Mouse (Mus musculus): ENCODE data around the gene Ppp1r14c.

DNA sequence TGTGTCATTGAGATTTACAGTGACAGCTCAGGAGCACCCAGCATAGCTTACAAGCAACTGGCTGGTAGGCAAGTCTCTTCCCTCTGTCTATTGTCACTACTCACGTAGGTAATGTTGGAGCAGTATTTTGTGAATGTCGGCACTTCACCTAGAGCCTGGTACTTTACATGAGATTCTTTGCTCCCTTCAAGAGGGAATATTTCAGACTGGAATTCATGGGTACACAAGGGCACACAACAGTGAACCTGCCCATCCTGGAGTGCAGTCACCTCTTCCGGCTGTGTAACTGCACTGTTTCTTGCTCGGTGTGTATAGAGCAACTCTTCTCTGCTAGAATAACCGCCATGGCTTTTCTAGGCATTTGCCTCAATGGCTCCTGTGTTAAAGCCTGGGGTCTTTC lies 82.8 kb downstream of the Ppp1r14c start:
- TF ChIP-seq CEBPB (IDR thresholded peaks at IDR 0.05; ENCODE audit: insufficient read depth, poor library complexity, severe bottlenecking) (no peak), POLR2A (IDR thresholded peaks at IDR 0.05; ENCODE audit: insufficient read length, low read depth) (no peak), TCF12 (IDR thresholded peaks at IDR 0.05; ENCODE audit: insufficient read depth, poor library complexity, severe bottlenecking) (no peak), POLR2AphosphoS2 (IDR thresholded peaks at IDR 0.05; ENCODE audit: insufficient read length, low read depth) (no peak)

Data from myocyte (in vitro differentiated cells).